Mouse (Mus musculus) left cerebral cortex, adult 2 months (tissue): ENCODE measurements around the gene Csmd2. TPM values are rescaled to one million over a fixed set of nuclear protein-coding genes. Genes with fewer than 3 reads are reported as not detected.

Source experiments
- DNase-seq, 2 experiments: peaks; one replicate each; pipeline ENCODE4 v3.0.0; 2021 to 2022; ENCODE audit warnings: low spot score in 2 of 2, mixed read lengths in 1 of 2; ENCODE audit errors: extremely low spot score in 1 of 2
- H3K27ac ChIP-seq: fragments of 200-600 bp; 2 replicates; pipeline ENCODE4 v1.8.1; 2022
- H3K4me3 ChIP-seq: fragments of 200-600 bp; 2 replicates; pipeline ENCODE4 v1.8.1; 2022
- CTCF ChIP-seq: fragments of 200-600 bp; IDR thresholded peaks from 2 replicates; pipeline ENCODE4 v1.8.1; 2022; ENCODE audit warnings: antibody characterized with exemption, mild to moderate bottlenecking, moderate library complexity
- intact Hi-C: fragments of 180-260 bp; cut with DNase I; formaldehyde crosslinking; loops from one replicate; pipeline ENCODE4 v1.15.1; 2025
- total RNA-seq, 2 experiments: library from RNA; stranded (reverse); gene quantifications; 2 replicates each; pipeline ENCODE4 v1.2.3; 2021

Csmd2 gene
- total RNA-seq, 2 experiments from 2014 or later = 61.9 to 63.0 TPM

DNA sequence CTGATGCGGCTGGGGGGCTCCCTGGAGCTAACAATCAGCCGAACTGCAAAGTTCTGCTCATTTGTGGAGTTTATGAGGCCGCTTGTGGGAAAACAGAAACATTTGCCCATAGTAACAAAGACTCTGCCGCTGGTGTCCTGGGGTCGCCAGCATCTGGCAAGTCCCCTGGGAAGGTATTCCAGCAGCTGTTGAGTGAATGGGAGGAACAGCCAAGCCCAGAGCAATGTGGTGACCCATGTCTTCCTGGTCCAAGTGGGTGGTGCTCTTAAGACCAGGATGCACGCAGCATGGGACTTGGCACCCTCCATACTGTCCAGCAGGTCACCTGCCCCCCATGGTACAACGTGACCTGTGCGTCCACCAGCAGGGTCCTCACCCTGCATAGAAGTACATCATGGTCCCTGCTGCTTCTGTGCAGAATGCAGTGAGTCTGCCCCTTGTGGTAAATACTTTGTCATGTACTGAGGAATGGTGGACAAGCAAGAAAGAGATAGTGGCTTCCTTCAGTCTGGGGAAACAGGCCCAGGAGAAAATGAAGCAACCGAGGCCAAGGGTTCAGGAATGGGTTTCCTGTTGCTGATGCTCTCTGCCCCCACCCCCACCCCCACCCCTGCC lies 281.7 kb downstream of the Csmd2 start:
- no peak for DNase-seq
- intact Hi-C loops = no loop called here
- Histone ChIP-seq H3K27ac (no peak overlapping the region), H3K4me3 (no peak overlapping the region)
- peak; percentile 18; the same call in 1 of the 2 replicates for TF ChIP-seq CTCF

DNA sequence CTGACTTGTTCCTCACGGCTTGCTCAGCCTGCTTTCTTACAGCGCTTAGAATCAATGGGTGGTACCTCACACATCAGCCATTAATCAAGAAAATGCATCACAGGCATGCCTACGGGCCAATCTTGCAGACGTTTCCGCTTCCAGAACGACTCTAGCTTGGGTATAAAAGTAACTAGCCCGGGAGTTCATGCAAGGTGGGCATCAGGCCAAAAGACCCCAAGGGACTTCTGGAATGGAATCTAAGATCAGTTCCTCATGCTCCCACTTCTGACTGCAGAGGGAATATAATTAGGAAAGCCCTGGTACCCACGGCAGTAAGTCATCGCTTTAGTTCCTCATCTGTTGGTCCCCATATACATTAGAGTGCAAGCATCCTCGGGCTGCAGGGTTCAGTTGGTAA lies 282.5 kb downstream of the Csmd2 start:
- DNase-seq = no peak
- intact Hi-C loops = no loop called here

GRCm38 (mm10) chr4:128270931-128271330 lies 283.3 kb downstream of the Csmd2 start:
- intact Hi-C loops = no loop called here
- TF ChIP-seq CTCF = no peak
- Histone ChIP-seq H3K27ac (no peak overlapping the region), H3K4me3 (no peak overlapping the region)
- no peak for DNase-seq

More for the DNA sequence above, 282.5 kb downstream of the Csmd2 start:
- Histone ChIP-seq H3K27ac (no peak overlapping the region), H3K4me3 (no peak overlapping the region)
- no peak for TF ChIP-seq CTCF

GRCm38 (mm10) chr4:128272501-128272900 lies 284.8 kb downstream of the Csmd2 start:
- H3K27ac ChIP-seq = no peak overlapping the region
- intact Hi-C loops = no loop called here
- TF ChIP-seq CTCF = no peak
- no peak overlapping the region for H3K4me3 ChIP-seq
- DNase-seq = no peak

DNA sequence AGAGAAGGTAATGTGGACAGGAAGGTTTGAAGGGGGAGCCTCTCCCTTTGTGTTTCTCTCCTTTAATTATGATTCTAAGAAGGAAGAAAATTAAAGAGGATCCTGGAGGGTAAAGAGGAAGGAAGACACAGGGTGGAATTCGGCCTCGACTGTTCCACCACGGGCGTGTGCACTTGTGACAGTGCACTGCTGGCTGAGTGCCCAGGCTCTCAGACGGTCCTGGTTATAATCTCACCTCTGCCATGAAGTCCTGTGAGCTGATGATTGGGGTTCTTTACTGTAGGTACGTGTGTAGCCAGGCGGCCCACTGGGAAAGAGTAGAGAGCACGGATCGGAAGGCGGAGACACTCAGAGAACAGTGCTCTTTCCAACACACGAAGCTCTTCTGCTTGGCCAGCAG lies 285.5 kb downstream of the Csmd2 start:
- no peak for DNase-seq
- Histone ChIP-seq H3K27ac (no peak overlapping the region), H3K4me3 (no peak overlapping the region)
- intact Hi-C loops = no loop called here
- no peak for TF ChIP-seq CTCF

DNA sequence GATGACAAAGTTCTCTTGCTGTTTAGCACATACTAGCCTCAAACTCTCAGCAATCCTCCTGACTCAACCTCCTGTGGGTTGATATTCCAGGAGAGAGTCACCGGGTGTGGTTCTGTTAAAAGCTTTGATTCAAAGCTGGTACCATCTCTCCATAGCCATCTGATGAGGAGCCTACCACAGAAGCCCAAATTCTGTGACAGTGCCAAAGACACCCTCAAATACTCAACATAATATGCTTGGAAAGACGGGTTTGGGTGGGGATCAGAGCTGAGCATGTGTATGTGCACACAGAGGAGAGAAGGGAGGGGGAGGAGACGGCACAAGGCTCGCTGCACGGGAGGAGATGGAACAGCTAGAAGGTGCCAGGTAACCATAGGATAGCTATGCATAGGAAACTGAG lies 287.5 kb downstream of the Csmd2 start:
- no peak for TF ChIP-seq CTCF
- DNase-seq = no peak
- Histone ChIP-seq H3K4me3 (no peak overlapping the region), H3K27ac (no peak overlapping the region)
- intact Hi-C loops = no loop called here

DNA sequence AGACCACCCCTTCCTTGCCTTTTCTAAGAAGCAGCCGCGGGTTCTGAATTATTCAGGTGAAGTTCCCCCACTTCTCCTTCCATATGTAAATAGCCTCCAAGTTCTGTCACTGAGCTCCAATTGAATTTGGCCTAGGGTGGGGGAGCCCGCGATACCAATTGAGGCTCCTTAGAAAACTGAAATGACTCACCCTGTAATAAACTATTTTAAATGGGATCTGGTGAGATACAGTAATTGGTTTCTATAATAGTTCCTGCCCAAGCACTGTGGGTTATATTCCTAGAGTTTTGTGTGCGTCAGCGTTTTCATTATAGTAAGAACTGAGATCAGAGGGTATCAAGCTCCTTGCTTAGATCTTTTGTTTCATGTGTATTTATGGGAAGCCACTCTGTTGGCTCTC lies 287.9 kb downstream of the Csmd2 start:
- no peak for TF ChIP-seq CTCF
- DNase-seq = no peak
- H3K4me3 ChIP-seq = no peak overlapping the region
- H3K27ac ChIP-seq = no peak overlapping the region
- intact Hi-C loops = no loop called here

GRCm38 (mm10) chr4:128285009-128285408 lies 297.4 kb downstream of the Csmd2 start:
- no peak for DNase-seq
- no peak for TF ChIP-seq CTCF
- Histone ChIP-seq H3K27ac (no peak overlapping the region), H3K4me3 (no peak overlapping the region)
- intact Hi-C loops = no loop called here

- DNase-seq = no peak
- intact Hi-C loops = no loop called here
- no peak for TF ChIP-seq CTCF
- H3K27ac ChIP-seq = no peak overlapping the region
- H3K4me3 ChIP-seq = no peak overlapping the region
These were observed 300.4 kb downstream of the Csmd2 start for GRCm38 (mm10) chr4:128288095-128288494.

DNA sequence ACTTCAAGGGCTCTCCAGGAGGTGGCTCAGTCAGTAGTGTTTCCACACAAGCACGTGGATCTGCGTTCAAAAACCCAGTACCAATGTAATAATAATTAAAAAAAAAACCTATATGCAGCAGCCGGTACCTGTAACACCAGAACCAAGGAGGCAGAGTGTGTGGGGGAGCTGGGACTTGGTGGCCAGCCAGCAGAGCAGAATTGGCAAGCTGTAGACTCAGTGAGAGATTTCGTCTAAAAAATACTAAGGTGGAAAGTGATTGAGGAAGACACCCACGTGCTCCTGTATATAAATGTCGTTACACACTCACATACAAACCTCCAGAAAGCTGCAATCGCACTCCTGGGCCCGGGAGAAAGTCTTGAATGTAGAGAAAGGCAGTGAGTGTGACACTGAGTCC lies 316.4 kb downstream of the Csmd2 start:
- Histone ChIP-seq H3K27ac (no peak overlapping the region), H3K4me3 (no peak overlapping the region)
- DNase-seq = peak; percentile 43 to 71
- intact Hi-C loops = no loop called here
- TF ChIP-seq CTCF = no peak

DNA sequence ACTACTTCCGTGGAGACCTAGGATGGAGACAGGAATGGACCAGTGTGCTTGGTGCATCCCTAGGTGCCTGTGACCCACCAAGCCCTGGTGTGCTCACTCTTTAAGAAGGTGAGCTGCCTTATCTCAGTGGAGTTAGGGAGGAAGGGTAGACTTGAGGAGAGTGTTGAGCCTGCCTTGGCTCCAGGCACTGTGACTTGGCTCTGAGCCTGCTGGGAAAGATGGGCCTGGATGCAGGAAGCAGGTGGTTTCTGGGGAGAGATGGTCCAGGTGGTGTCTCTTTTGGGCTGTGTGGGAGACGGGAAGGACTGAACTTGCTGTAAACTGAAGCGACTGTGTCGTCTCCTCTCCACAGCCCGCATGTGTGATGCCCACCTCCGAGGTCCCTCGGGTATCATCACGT lies 318.4 kb downstream of the Csmd2 start:
- DNase-seq = no peak
- no peak overlapping the region for H3K4me3 ChIP-seq
- no peak overlapping the region for H3K27ac ChIP-seq
- intact Hi-C loops = no loop called here
- TF ChIP-seq CTCF = no peak

DNA sequence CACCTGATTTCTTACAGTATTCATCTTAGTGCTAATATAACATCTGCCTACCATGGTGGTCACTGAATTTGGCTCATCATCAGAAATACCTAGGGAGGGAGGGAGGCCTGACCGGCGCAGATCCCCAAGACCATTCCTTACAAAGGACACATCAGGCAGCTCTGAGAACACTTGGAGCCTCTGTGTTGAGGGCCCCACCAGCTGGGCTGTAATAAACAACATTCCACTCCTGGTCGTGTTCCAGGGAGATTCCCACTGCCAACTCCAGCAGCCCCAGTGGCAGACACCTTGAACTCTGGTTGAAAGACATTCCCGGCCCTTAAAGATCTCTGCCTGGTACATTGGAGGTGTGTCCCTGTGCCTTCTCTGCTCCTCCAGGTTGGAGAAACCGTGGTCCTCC lies 327.7 kb downstream of the Csmd2 start:
- no peak for TF ChIP-seq CTCF
- no peak for DNase-seq
- no peak overlapping the region for H3K4me3 ChIP-seq
- intact Hi-C loops = no loop called here
- H3K27ac ChIP-seq = no peak overlapping the region

DNA sequence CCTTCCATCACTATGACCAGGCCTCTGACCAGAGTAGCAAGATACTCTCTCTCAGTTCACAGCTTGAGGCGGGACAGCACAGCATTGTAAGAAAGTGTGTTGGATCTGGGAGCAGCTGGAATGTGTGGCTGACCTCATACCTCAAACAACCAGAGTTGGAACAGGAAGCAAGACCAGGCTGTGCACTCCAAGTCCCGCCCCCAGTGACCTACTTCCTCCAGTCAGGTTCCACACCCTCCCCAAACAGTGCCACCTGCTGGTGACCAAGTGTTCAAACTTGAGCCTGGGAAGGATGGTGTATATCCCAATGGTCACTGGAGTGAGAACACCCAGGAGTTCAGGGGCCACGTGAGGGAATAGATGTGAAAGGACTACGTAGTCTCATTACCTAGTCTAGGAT lies 330.3 kb downstream of the Csmd2 start:
- intact Hi-C loops = no loop called here
- no peak for DNase-seq
- H3K27ac ChIP-seq = no peak overlapping the region
- no peak overlapping the region for H3K4me3 ChIP-seq
- TF ChIP-seq CTCF = peak; percentile 30
